In genomic region chr11:115062077-115062476, GRCm38 (mm10) we compare ENCODE assay signal across 35 mouse cellular contexts. TPM values are rescaled to one million over a fixed set of nuclear protein-coding genes. Genes with fewer than 3 reads are reported as not detected.
"Had no signal": no experiment of that assay in that cellular context is flagged by ENCODE, and none has a peak within 500 bp of the region (broad histone marks: within the 10 kb centered on the region; RNA-seq: fewer than 3 reads in every experiment).

Cd300e (minus strand) TSS chr11:115062177.

- H3K4me3 ChIP-seq: gastrocnemius, adult 2 months; heart, embryonic 10.5 days; heart, embryonic 12.5 days; hindbrain, embryonic 10.5 days; hindbrain, embryonic 12.5 days; intestine, embryonic 15.5 days; limb, embryonic 13.5 days; limb, embryonic 15.5 days had no signal

- H3K27me3 ChIP-seq: heart, embryonic 12.5 days; intestine, embryonic 15.5 days had no signal

- H3K9me3 ChIP-seq: heart, embryonic 10.5 days; heart, embryonic 12.5 days; hindbrain, embryonic 10.5 days; hindbrain, embryonic 12.5 days; intestine, embryonic 15.5 days; limb, embryonic 13.5 days; limb, embryonic 15.5 days had no signal

- ATAC-seq: hindbrain, embryonic 16.5 days; inflammation-experienced regulatory T-cells, adult 6 months; intestine, embryonic 15.5 days; intestine, postnatal 0 days had no signal

- H3K27ac ChIP-seq: gastrocnemius, adult 2 months; heart, embryonic 10.5 days; hindbrain, embryonic 10.5 days; hindbrain, embryonic 12.5 days; hindbrain, embryonic 14.5 days; intestine, embryonic 15.5 days; limb, embryonic 13.5 days; limb, embryonic 15.5 days had no signal

- DNase-seq: gastrocnemius, adult 2 months; gastrocnemius, postnatal 10 days; gastrocnemius, postnatal 25 days; heart, adult 18-20 months; heart, postnatal 10 days; heart, postnatal 4 days; kidney, adult 18-20 months; kidney, adult 8-10 months; kidney, postnatal 10 days; kidney, postnatal 25 days; layer of hippocampus, adult 9-11 months; layer of hippocampus, postnatal 36 days; left cerebral cortex, postnatal 4 days had no signal

- H3K4me2 ChIP-seq: heart, embryonic 12.5 days; hindbrain, embryonic 12.5 days; hindbrain, embryonic 14.5 days; intestine, embryonic 15.5 days; limb, embryonic 13.5 days; limb, embryonic 15.5 days; liver, embryonic 11.5 days had no signal

- H3K36me3 ChIP-seq: heart, embryonic 10.5 days; heart, embryonic 12.5 days; hindbrain, embryonic 10.5 days; hindbrain, embryonic 12.5 days; intestine, embryonic 15.5 days; limb, embryonic 13.5 days; limb, embryonic 15.5 days had no signal

- H3K9ac ChIP-seq: heart, embryonic 12.5 days; hindbrain, embryonic 12.5 days; hindbrain, embryonic 14.5 days; intestine, embryonic 15.5 days; limb, embryonic 13.5 days; limb, embryonic 15.5 days had no signal

- H3K4me1 ChIP-seq: heart, embryonic 10.5 days; heart, embryonic 12.5 days; hindbrain, embryonic 12.5 days; intestine, embryonic 15.5 days; limb, embryonic 13.5 days; limb, embryonic 15.5 days had no signal

RNA-seq across cellular contexts. Expression of gene Cd300e, which starts in this region (rescaled TPM):
- total RNA-seq: gastrocnemius, adult 2 months; gastrocnemius, postnatal 10 days; gastrocnemius, postnatal 25 days; layer of hippocampus, adult 18-20 months; layer of hippocampus, postnatal 14 days; layer of hippocampus, postnatal 36 days; left cerebral cortex, adult 18-20 months; left cerebral cortex, postnatal 10 days; left cerebral cortex, postnatal 25 days; left cerebral cortex, postnatal 4 days had no signal
- polyA plus RNA-seq: heart, embryonic 12.5 days; heart, embryonic 14.5 days; heart, embryonic 16.5 days; hindbrain, embryonic 10.5 days; hindbrain, embryonic 12.5 days; hindbrain, embryonic 14.5 days; kidney, embryonic 14.5 days; kidney, embryonic 16.5 days; limb, embryonic 11.5 days had no signal
